Mouse (Mus musculus) CH12.LX (cell line): ENCODE measurements around the gene Rep15. TPM values are rescaled to one million over a fixed set of nuclear protein-coding genes. Genes with fewer than 3 reads are reported as not detected.

Experiments
- DNase-seq: peaks from one replicate; pipeline ENCODE4 v3.0.0-alpha.2; 2013; ENCODE audit errors: extremely low read depth
- H3K27ac ChIP-seq: 2 replicates; pipeline ENCODE4 v1.5.1; 2012; ENCODE audit warnings: low read depth, mild to moderate bottlenecking, control low read depth, moderate library complexity; ENCODE audit not compliant: insufficient read depth
- H3K27me3 ChIP-seq: replicated peaks from 2 replicates; pipeline ENCODE3; 2012; ENCODE audit warnings: inconsistent platforms
- H3K36me3 ChIP-seq, 2 experiments: replicated peaks in 1 of 2; 2 replicates each; pipeline versions ENCODE3 to v1.6.1; 2012; ENCODE audit warnings: inconsistent platforms in 1 of 2, low read length in 1 of 2, mild to moderate bottlenecking in 1 of 2, mixed read lengths in 1 of 2, moderate library complexity in 1 of 2; ENCODE audit not compliant: control insufficient read depth in 1 of 2, insufficient read depth in 1 of 2
- H3K4me1 ChIP-seq, 2 experiments: 2 replicates each; pipeline ENCODE4 v1.6.1; 2012; ENCODE audit warnings: inconsistent platforms in 1 of 2, moderate library complexity in 1 of 2; ENCODE audit not compliant: insufficient read depth in 2 of 2, control insufficient read depth in 1 of 2
- H3K4me2 ChIP-seq: 2 replicates; pipeline ENCODE4 v1.6.1; 2012; ENCODE audit warnings: low read depth, mild to moderate bottlenecking, control low read depth; ENCODE audit not compliant: poor library complexity, insufficient read depth, severe bottlenecking
- H3K4me3 ChIP-seq, 3 experiments: fragments of 150-350 bp in 1 of 3; sonication (generic) in 1 of 3; replicated peaks in 1 of 3; 2 replicates each; pipeline versions ENCODE3 to v1.5.1; 2011 to 2012; ENCODE audit warnings: low read depth in 2 of 3, low read length in 2 of 3, mild to moderate bottlenecking in 2 of 3, moderate library complexity in 2 of 3, control low read depth in 1 of 3, improper control_type of control experiment in 1 of 3, inconsistent platforms in 1 of 3, mixed read lengths in 1 of 3; ENCODE audit not compliant: poor library complexity in 1 of 3
- H3K79me2 ChIP-seq: replicated peaks from 2 replicates; pipeline ENCODE4 v1.6.1; 2012; ENCODE audit warnings: mild to moderate bottlenecking, moderate library complexity; ENCODE audit not compliant: control insufficient read depth, poor library complexity, insufficient read depth, severe bottlenecking; ENCODE audit errors: extremely low read depth
- H3K9ac ChIP-seq: 2 replicates; pipeline ENCODE4 v1.6.1; 2012; ENCODE audit warnings: low read depth, mild to moderate bottlenecking, control low read depth, moderate library complexity; ENCODE audit not compliant: insufficient read depth
- H3K9me3 ChIP-seq: replicated peaks from 2 replicates; pipeline ENCODE3; 2012; ENCODE audit warnings: low read length, inconsistent platforms, mixed read lengths
- BHLHE40 ChIP-seq: IDR thresholded peaks from 2 replicates; pipeline ENCODE4 v1.6.1; 2011; ENCODE audit warnings: mild to moderate bottlenecking, low read depth, low read length, improper control_type of control experiment
- CHD1 ChIP-seq: IDR thresholded peaks from 2 replicates; pipeline ENCODE4 v1.6.1; 2012; ENCODE audit warnings: low read depth, low read length, improper control_type of control experiment, inconsistent platforms
- CHD2 ChIP-seq: IDR thresholded peaks from 2 replicates; pipeline ENCODE4 v1.6.1; 2011; ENCODE audit warnings: low read length, improper control_type of control experiment
- CTCF ChIP-seq, 2 experiments: IDR thresholded peaks in 1 of 2; conservative IDR thresholded peaks in 1 of 2; 2 replicates each; pipeline ENCODE4 v1.5.1; 2011 to 2012; ENCODE audit warnings: low read depth in 2 of 2, low read length in 2 of 2, improper control_type of control experiment in 1 of 2, inconsistent platforms in 1 of 2, mild to moderate bottlenecking in 1 of 2, moderate library complexity in 1 of 2
- E2F4 ChIP-seq: IDR thresholded peaks from 2 replicates; pipeline ENCODE4 v1.6.1; 2011; ENCODE audit warnings: low read depth, low read length, improper control_type of control experiment; ENCODE audit not compliant: insufficient replicate concordance
- ELF1 ChIP-seq: IDR thresholded peaks from 2 replicates; pipeline ENCODE4 v1.6.1; 2014; ENCODE audit warnings: low read depth, mild to moderate bottlenecking, inconsistent platforms, low read length, improper control_type of control experiment
- EP300 ChIP-seq: IDR thresholded peaks from 2 replicates; pipeline ENCODE4 v1.6.1; 2011; ENCODE audit warnings: low read length, improper control_type of control experiment
- ETS1 ChIP-seq: conservative IDR thresholded peaks from 2 replicates; pipeline ENCODE4 v1.6.1; 2012; ENCODE audit warnings: low read depth, mild to moderate bottlenecking, inconsistent platforms, low read length, improper control_type of control experiment, moderate library complexity
- GABPA ChIP-seq: IDR thresholded peaks from 2 replicates; pipeline ENCODE4 v1.6.1; 2012; ENCODE audit warnings: low read depth, low read length, improper control_type of control experiment, inconsistent platforms; ENCODE audit not compliant: insufficient replicate concordance
- HCFC1 ChIP-seq: IDR thresholded peaks from 2 replicates; pipeline ENCODE4 v1.6.1; 2012; ENCODE audit warnings: low read depth, mild to moderate bottlenecking, inconsistent platforms, low read length, improper control_type of control experiment
- IRF4 ChIP-seq: IDR thresholded peaks from 2 replicates; pipeline ENCODE4 v1.6.1; 2014; ENCODE audit warnings: low read depth, mild to moderate bottlenecking, inconsistent platforms, low read length, improper control_type of control experiment
- JUN ChIP-seq: IDR thresholded peaks from 2 replicates; pipeline ENCODE4 v1.6.1; 2011; ENCODE audit warnings: low read depth, mild to moderate bottlenecking, low read length, improper control_type of control experiment, moderate library complexity; ENCODE audit not compliant: insufficient read depth
- JUND ChIP-seq: conservative IDR thresholded peaks from 2 replicates; pipeline ENCODE4 v1.6.1; 2011; ENCODE audit warnings: low read depth, low read length, improper control_type of control experiment
- KAT2A ChIP-seq: IDR thresholded peaks from 2 replicates; pipeline ENCODE4 v1.6.1; 2012; ENCODE audit warnings: low read length, improper control_type of control experiment, inconsistent platforms; ENCODE audit not compliant: insufficient replicate concordance
- MAFK ChIP-seq: IDR thresholded peaks from 2 replicates; pipeline ENCODE4 v1.6.1; 2011; ENCODE audit warnings: low read length, improper control_type of control experiment; ENCODE audit not compliant: insufficient replicate concordance
- MAX ChIP-seq: IDR thresholded peaks from 2 replicates; pipeline ENCODE4 v1.6.1; 2011; ENCODE audit warnings: low read length, improper control_type of control experiment
- MAZ ChIP-seq: IDR thresholded peaks from 2 replicates; pipeline ENCODE4 v1.6.1; 2012; ENCODE audit warnings: low read depth, mild to moderate bottlenecking, inconsistent platforms, low read length, improper control_type of control experiment, moderate library complexity
- MEF2A ChIP-seq: IDR thresholded peaks from 2 replicates; pipeline ENCODE4 v1.6.1; 2014; ENCODE audit warnings: low read depth, mild to moderate bottlenecking, inconsistent platforms, low read length, improper control_type of control experiment, borderline replicate concordance
- MXI1 ChIP-seq: IDR thresholded peaks from 2 replicates; pipeline ENCODE4 v1.6.1; 2011; ENCODE audit warnings: mild to moderate bottlenecking, low read depth, low read length, improper control_type of control experiment
- MYC ChIP-seq: IDR thresholded peaks from 2 replicates; pipeline ENCODE4 v1.6.1; 2011; ENCODE audit warnings: low read depth, mild to moderate bottlenecking, improper control_type of control experiment, low read length
- NELFE ChIP-seq: IDR thresholded peaks from 2 replicates; pipeline ENCODE4 v1.6.1; 2011; ENCODE audit warnings: low read depth, low read length, improper control_type of control experiment
- NRF1 ChIP-seq: IDR thresholded peaks from 2 replicates; pipeline ENCODE4 v1.6.1; 2014; ENCODE audit warnings: low read depth, mild to moderate bottlenecking, inconsistent platforms, low read length, improper control_type of control experiment, moderate library complexity
- PAX5 ChIP-seq: IDR thresholded peaks from 2 replicates; pipeline ENCODE4 v1.6.1; 2012; ENCODE audit warnings: low read length, inconsistent platforms, mixed read lengths
- POLR2A ChIP-seq: IDR thresholded peaks from 2 replicates; pipeline ENCODE4 v1.6.1; 2011; ENCODE audit warnings: low read depth, mild to moderate bottlenecking, improper control_type of control experiment, low read length
- POLR2AphosphoS2 ChIP-seq: IDR thresholded peaks from 2 replicates; pipeline ENCODE4 v1.6.1; 2011; ENCODE audit warnings: low read depth, low read length, improper control_type of control experiment
- RAD21 ChIP-seq: IDR thresholded peaks from 2 replicates; pipeline ENCODE4 v1.6.1; 2011; ENCODE audit warnings: low read depth, mild to moderate bottlenecking, low read length, improper control_type of control experiment, moderate library complexity
- RCOR1 ChIP-seq: conservative IDR thresholded peaks from 2 replicates; pipeline ENCODE4 v1.6.1; 2012; ENCODE audit warnings: low read depth, mild to moderate bottlenecking, inconsistent platforms, low read length, improper control_type of control experiment
- SIN3A ChIP-seq: IDR thresholded peaks from 2 replicates; pipeline ENCODE4 v1.6.1; 2012; ENCODE audit warnings: low read length, improper control_type of control experiment, inconsistent platforms
- SMC3 ChIP-seq: IDR thresholded peaks from 2 replicates; pipeline ENCODE4 v1.6.1; 2011; ENCODE audit warnings: low read depth, low read length, improper control_type of control experiment
- TBP ChIP-seq: conservative IDR thresholded peaks from 2 replicates; pipeline ENCODE4 v1.6.1; 2011; ENCODE audit warnings: low read depth, low read length, improper control_type of control experiment
- TCF12 ChIP-seq: IDR thresholded peaks from 2 replicates; pipeline ENCODE4 v1.6.1; 2014; ENCODE audit warnings: low read depth, mild to moderate bottlenecking, inconsistent platforms, low read length, improper control_type of control experiment
- UBTF ChIP-seq: IDR thresholded peaks from 2 replicates; pipeline ENCODE4 v1.6.1; 2012; ENCODE audit warnings: low read depth, mild to moderate bottlenecking, inconsistent platforms, low read length, improper control_type of control experiment, moderate library complexity
- USF1 ChIP-seq: IDR thresholded peaks from 2 replicates; pipeline ENCODE4 v1.6.1; 2014; ENCODE audit warnings: low read depth, mild to moderate bottlenecking, inconsistent platforms, low read length, improper control_type of control experiment
- USF2 ChIP-seq: conservative IDR thresholded peaks from 2 replicates; pipeline ENCODE4 v1.6.1; 2011; ENCODE audit warnings: low read depth, low read length, improper control_type of control experiment
- ZC3H11A ChIP-seq: IDR thresholded peaks from 2 replicates; pipeline ENCODE4 v1.6.1; 2012; ENCODE audit warnings: low read depth, mild to moderate bottlenecking, inconsistent platforms, low read length, improper control_type of control experiment
- ZKSCAN1 ChIP-seq: IDR thresholded peaks from 2 replicates; pipeline ENCODE4 v1.6.1; 2012; ENCODE audit warnings: low read depth, inconsistent platforms, low read length, improper control_type of control experiment, borderline replicate concordance
- ZMIZ1 ChIP-seq: IDR thresholded peaks from 2 replicates; pipeline ENCODE4 v1.6.1; 2012; ENCODE audit warnings: low read depth, mild to moderate bottlenecking, inconsistent platforms, low read length, improper control_type of control experiment
- ZNF384 ChIP-seq: IDR thresholded peaks from 2 replicates; pipeline ENCODE4 v1.6.1; 2012; ENCODE audit warnings: low read depth, low read length, improper control_type of control experiment, inconsistent platforms
- dilution Hi-C: fragments of 300-500 bp; cut with MboI; formaldehyde crosslinking; loops from 2 replicates; pipeline ENCODE4 v1.14.3; 2020; ENCODE audit warnings: low sequenced_read_pairs; ENCODE audit not compliant: extremely low pct_unique_long_range_greater_than_20kb, extremely low pct_ligation_motif_present
- in situ Hi-C: fragments of 300-500 bp; cut with MboI; formaldehyde crosslinking; loops from 3 replicates; pipeline ENCODE4 v1.14.3; 2019; ENCODE audit warnings: low sequenced_read_pairs, low pct_ligation_motif_present, low pct_unique_long_range_greater_than_20kb, mixed read lengths
- polyA plus RNA-seq: library from polyadenylated mRNA; unstranded; fragments of >175 nt; gene quantifications from 2 replicates; pipeline ENCODE4 v1.2.1, GENCODE M21; 2012; ENCODE audit warnings: low read depth; ENCODE audit not compliant: insufficient read length
- total RNA-seq, 2 experiments: library from RNA; depleted of rRNA; stranded (reverse); fragments of 300-350 nt in 1 of 2; fragments of >200 nt in 1 of 2; gene quantifications; 2 replicates each; pipeline ENCODE4 v1.2.3; 2012 to 2014

The Rep15 gene
- total and polyA plus RNA-seq, 3 experiments = 0.08 to 0.14 TPM; not detected in 1

GRCm38 (mm10) chr6:147008148-147008547 lies 24.2 kb upstream of the Rep15 start:
- Histone ChIP-seq H3K4me1 (peaks cover 4 to 32% of the 10 kb centered on the region in 2 experiments), H3K27me3 (no peaks in the 10 kb centered on the region), H3K27ac (no peak overlapping the region), H3K36me3 (peaks cover 3 to 28% of the 10 kb centered on the region in 2 experiments), H3K9ac (no peak overlapping the region), H3K4me2 (no peak overlapping the region), H3K79me2 (no peaks in the 10 kb centered on the region), H3K9me3 (no peaks in the 10 kb centered on the region), H3K4me3 (no peak overlapping the region)
- TF ChIP-seq EP300 (no peak), ZNF384 (0 out of 2 replicates have a peak, but pooled peaks have one; percentile 12), CHD2 (no peak), E2F4 (no peak), KAT2A (no peak), MXI1 (no peak), USF2 (no peak), MYC (0 out of 2 replicates have a peak, but pooled peaks have one; percentile 24), MEF2A (no peak), TCF12 (no peak), POLR2A (no peak), MAZ (no peak), ETS1 (no peak), HCFC1 (no peak), GABPA (no peak), ZC3H11A (peak; percentile 59), SMC3 (peak; percentile 71), TBP (no peak), MAX (no peak), CHD1 (no peak), NRF1 (no peak), JUND (no peak), RCOR1 (no peak), ZKSCAN1 (no peak), CTCF (conservative IDR thresholded peaks at IDR 0.05 in 1 of 2, IDR thresholded peaks at IDR 0.05 in 1 of 2; ENCODE audit: low read depth in 2 of 2, low read length in 2 of 2) (peak; percentile 84 to 96), ELF1 (no peak), UBTF (no peak), SIN3A (no peak), IRF4 (no peak; the same call in 1 of the 2 replicates), RAD21 (peak; percentile 92), POLR2AphosphoS2 (no peak), PAX5 (no peak), NELFE (no peak), USF1 (no peak), MAFK (no peak), ZMIZ1 (no peak), BHLHE40 (no peak), JUN (no peak)
- dilution Hi-C loops = no loop called here
- in situ Hi-C loops = no loop called here
- peak; percentile 67 for DNase-seq
